Mouse (Mus musculus) MEL (cell line): ENCODE data around the gene Ap1s3. TPM values are rescaled to one million over a fixed set of nuclear protein-coding genes. Genes with fewer than 3 reads are reported as not detected.

ENCODE experiments used
- DNase-seq: peaks from one replicate; pipeline ENCODE4 v3.0.0; 2011; ENCODE audit warnings: low read depth, low spot score
- H3K27ac ChIP-seq: 2 replicates; pipeline ENCODE4 v1.5.1; 2012; ENCODE audit warnings: low read depth, mild to moderate bottlenecking, control low read depth, low read length, moderate library complexity; ENCODE audit not compliant: control insufficient read depth
- H3K27me3 ChIP-seq, 2 experiments: fragments of 150-350 bp in 1 of 2; sonication (generic) in 1 of 2; 2 replicates each; pipeline ENCODE4 v1.6.1; 2012; ENCODE audit warnings: low read length in 2 of 2, mild to moderate bottlenecking in 2 of 2, improper control_type of control experiment in 1 of 2, moderate library complexity in 1 of 2; ENCODE audit not compliant: insufficient read depth in 2 of 2, control insufficient read depth in 1 of 2
- H3K36me3 ChIP-seq, 2 experiments: 2 replicates each; pipeline ENCODE4 v1.6.1; 2012 to 2014; ENCODE audit warnings: low read length in 2 of 2, improper control_type of control experiment in 1 of 2, inconsistent platforms in 1 of 2, mild to moderate bottlenecking in 1 of 2; ENCODE audit not compliant: insufficient read depth in 2 of 2, control insufficient read depth in 1 of 2
- H3K4me1 ChIP-seq, 2 experiments: fragments of 150-350 bp in 1 of 2; sonication (generic) in 1 of 2; 2 replicates each; pipeline ENCODE4 v1.6.1; 2012; ENCODE audit warnings: low read length in 2 of 2, improper control_type of control experiment in 1 of 2, mild to moderate bottlenecking in 1 of 2; ENCODE audit not compliant: insufficient read depth in 2 of 2, control insufficient read depth in 1 of 2
- H3K4me3 ChIP-seq, 2 experiments: fragments of 150-350 bp in 1 of 2; sonication (generic) in 1 of 2; 2 replicates each; pipeline ENCODE4 v1.5.1; 2012; ENCODE audit warnings: low read depth in 2 of 2, low read length in 2 of 2, mild to moderate bottlenecking in 2 of 2, moderate library complexity in 2 of 2, control low read depth in 1 of 2, improper control_type of control experiment in 1 of 2; ENCODE audit not compliant: control insufficient read depth in 1 of 2, insufficient read depth in 1 of 2
- H3K79me2 ChIP-seq: 2 replicates; pipeline ENCODE4 v1.6.1; 2012; ENCODE audit warnings: mild to moderate bottlenecking, low read length, moderate library complexity; ENCODE audit not compliant: control insufficient read depth, poor library complexity, insufficient read depth
- H3K9ac ChIP-seq: 2 replicates; pipeline ENCODE4 v1.6.1; 2012; ENCODE audit warnings: low read depth, mild to moderate bottlenecking, control low read depth, low read length, moderate library complexity; ENCODE audit not compliant: control insufficient read depth, poor library complexity, severe bottlenecking
- H3K9me3 ChIP-seq: fragments of 150-350 bp; sonication (generic); replicated peaks from 2 replicates; pipeline ENCODE4 v1.6.1; 2012; ENCODE audit warnings: mild to moderate bottlenecking, low read length, improper control_type of control experiment, moderate library complexity; ENCODE audit not compliant: insufficient read depth
- BHLHE40 ChIP-seq: IDR thresholded peaks from 2 replicates; pipeline ENCODE4 v1.6.1; 2012; ENCODE audit warnings: low read depth, mild to moderate bottlenecking, inconsistent platforms, low read length, improper control_type of control experiment, borderline replicate concordance
- CHD2 ChIP-seq: IDR thresholded peaks from 2 replicates; pipeline ENCODE4 v1.6.1; 2011; ENCODE audit warnings: low read length, improper control_type of control experiment
- E2F4 ChIP-seq: IDR thresholded peaks from 2 replicates; pipeline ENCODE4 v1.6.1; 2011; ENCODE audit warnings: low read depth, low read length, improper control_type of control experiment, borderline replicate concordance
- GATA1 ChIP-seq: IDR thresholded peaks from 2 replicates; pipeline ENCODE4 v1.6.1; 2011; ENCODE audit warnings: low read depth, low read length, improper control_type of control experiment
- MAFK ChIP-seq: IDR thresholded peaks from 2 replicates; pipeline ENCODE4 v1.6.1; 2011; ENCODE audit warnings: low read depth, mild to moderate bottlenecking, low read length, improper control_type of control experiment, borderline replicate concordance
- MAX ChIP-seq: IDR thresholded peaks from 2 replicates; pipeline ENCODE4 v1.6.1; 2011; ENCODE audit warnings: low read length, improper control_type of control experiment
- MEF2A ChIP-seq: IDR thresholded peaks from 2 replicates; pipeline ENCODE4 v1.6.1; 2014; ENCODE audit warnings: low read depth, mild to moderate bottlenecking, inconsistent platforms, low read length, improper control_type of control experiment; ENCODE audit not compliant: poor library complexity, insufficient replicate concordance, severe bottlenecking; ENCODE audit errors: extremely low read depth
- MYB ChIP-seq: IDR thresholded peaks from 2 replicates; pipeline ENCODE4 v1.6.1; 2011; ENCODE audit warnings: mild to moderate bottlenecking, low read depth, low read length, improper control_type of control experiment
- MYC ChIP-seq: IDR thresholded peaks from 2 replicates; pipeline ENCODE4 v1.6.1; 2011; ENCODE audit warnings: low read depth, mild to moderate bottlenecking, low read length, improper control_type of control experiment, moderate library complexity
- POLR2A ChIP-seq, 2 experiments: IDR thresholded peaks; 2 replicates each; pipeline ENCODE4 v1.6.1; 2011 to 2012; ENCODE audit warnings: low read length in 2 of 2, mild to moderate bottlenecking in 2 of 2, control low read depth in 1 of 2, improper control_type of control experiment in 1 of 2, low read depth in 1 of 2, moderate library complexity in 1 of 2; ENCODE audit not compliant: control insufficient read depth in 1 of 2, insufficient read depth in 1 of 2, poor library complexity in 1 of 2
- RAD21 ChIP-seq: IDR thresholded peaks from 2 replicates; pipeline ENCODE4 v1.6.1; 2011; ENCODE audit warnings: mild to moderate bottlenecking, low read depth, low read length, improper control_type of control experiment
- RCOR1 ChIP-seq: IDR thresholded peaks from 2 replicates; pipeline ENCODE4 v1.6.1; 2012; ENCODE audit warnings: low read depth, mild to moderate bottlenecking, inconsistent platforms, low read length, improper control_type of control experiment
- SMC3 ChIP-seq: IDR thresholded peaks from 2 replicates; pipeline ENCODE4 v1.6.1; 2011; ENCODE audit warnings: low read depth, low read length, improper control_type of control experiment
- TAL1 ChIP-seq: IDR thresholded peaks from 2 replicates; pipeline ENCODE4 v1.6.1; 2012; ENCODE audit warnings: mild to moderate bottlenecking, inconsistent platforms, low read length, moderate library complexity, mixed read lengths
- TBP ChIP-seq: IDR thresholded peaks from 2 replicates; pipeline ENCODE4 v1.8.0; 2011; ENCODE audit warnings: low read depth, low read length, improper control_type of control experiment
- TCF12 ChIP-seq: IDR thresholded peaks from 2 replicates; pipeline ENCODE4 v1.6.1; 2014; ENCODE audit warnings: low read depth, mild to moderate bottlenecking, inconsistent platforms, low read length, improper control_type of control experiment, moderate library complexity
- ZC3H11A ChIP-seq: IDR thresholded peaks from 2 replicates; pipeline ENCODE4 v1.6.1; 2012; ENCODE audit warnings: low read depth, mild to moderate bottlenecking, inconsistent platforms, low read length, improper control_type of control experiment
- ZMIZ1 ChIP-seq: IDR thresholded peaks from 2 replicates; pipeline ENCODE4 v1.6.1; 2012; ENCODE audit warnings: low read depth, mild to moderate bottlenecking, inconsistent platforms, low read length, improper control_type of control experiment, moderate library complexity
- ZNF384 ChIP-seq: IDR thresholded peaks from 2 replicates; pipeline ENCODE4 v1.6.1; 2012; ENCODE audit warnings: low read depth, mild to moderate bottlenecking, inconsistent platforms, low read length, improper control_type of control experiment
- polyA plus RNA-seq, 2 experiments: library from polyadenylated mRNA; stranded (reverse) in 1 of 2; unstranded in 1 of 2; fragments of >175 nt in 1 of 2; fragments of >200 nt in 1 of 2; gene quantifications; 2 replicates each; pipeline versions ENCODE4 v1.2.1 to v1.2.4; 2012; ENCODE audit warnings: low replicate concordance in 2 of 2, low read depth in 1 of 2; ENCODE audit not compliant: insufficient read length in 2 of 2, insufficient read depth in 1 of 2, missing spikeins in 1 of 2
- total RNA-seq: library from RNA; depleted of rRNA; stranded (reverse); fragments of 300-350 nt; gene quantifications from 2 replicates; pipeline ENCODE4 v1.2.3, GENCODE M21; 2012

Ap1s3 gene
- total and polyA plus RNA-seq, 3 experiments, result 4.3 to 50.6 (median 19.0) TPM

- Histone ChIP-seq H3K27me3 (0 out of 4 replicates have a peak, but pooled peaks cover 0 to 1% of the 10 kb centered on the region in 2 experiments), H3K9ac (no peak overlapping the region), H3K27ac (no peak overlapping the region), H3K36me3 (no peaks in the 10 kb centered on the region), H3K9me3 (no peaks in the 10 kb centered on the region), H3K4me3 (no peak overlapping the region), H3K79me2 (no peaks in the 10 kb centered on the region), H3K4me1 (no peaks in the 10 kb centered on the region)
- no peak for DNase-seq
- no peak for TF ChIP-seq CHD2
- TF ChIP-seq TAL1, result no peak
- no peak for TF ChIP-seq MYB
- TF ChIP-seq RCOR1, result no peak
- no peak for TF ChIP-seq ZNF384
- TF ChIP-seq SMC3, result no peak
- no peak for TF ChIP-seq TBP
- TF ChIP-seq MAFK, result no peak
- no peak for TF ChIP-seq MYC
- no peak for TF ChIP-seq BHLHE40
- TF ChIP-seq RAD21, result no peak
- no peak for TF ChIP-seq ZC3H11A
- no peak for TF ChIP-seq E2F4
- no peak for TF ChIP-seq MAX
- no peak for TF ChIP-seq GATA1
These were observed 94.4 kb downstream of the Ap1s3 start for GRCm38 (mm10) chr1:79577357-79577756.

DNA sequence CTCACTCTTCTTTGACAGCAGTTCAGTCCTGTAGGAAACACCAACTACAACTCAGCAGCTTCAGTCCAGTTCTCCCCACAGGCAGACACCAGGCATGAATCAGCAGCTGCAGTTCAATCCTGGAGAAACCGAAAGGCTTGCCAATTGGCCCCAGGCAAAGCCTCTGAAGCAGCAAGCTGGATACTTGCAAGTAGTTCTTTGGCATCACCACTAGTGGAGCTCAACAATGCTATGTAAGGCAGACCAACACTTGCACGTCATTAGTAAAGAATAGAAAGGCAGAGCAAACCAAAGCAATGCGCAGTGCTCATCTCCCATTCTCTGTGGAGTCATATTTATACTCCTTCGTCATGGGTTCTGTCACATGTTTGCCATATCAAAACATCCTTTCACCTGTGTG, 99.9 kb downstream of the Ap1s3 start:
- TF ChIP-seq ZMIZ1 (no peak), TCF12 (no peak), SMC3 (no peak), MEF2A (no peak), TAL1 (no peak), POLR2A (IDR thresholded peaks at IDR 0.05; ENCODE audit: control insufficient read depth in 1 of 2, insufficient read depth in 1 of 2, low read depth in 1 of 2, low read length in 2 of 2, poor library complexity in 1 of 2) (no peak)
- no peaks in the 10 kb centered on the region for H3K4me1 ChIP-seq
- DNase-seq, result no peak
- no peak overlapping the region for H3K9ac ChIP-seq
- no peaks in the 10 kb centered on the region for H3K9me3 ChIP-seq
- H3K4me3 ChIP-seq, result no peak overlapping the region
- no peak overlapping the region for H3K27ac ChIP-seq
- no peaks in the 10 kb centered on the region for H3K36me3 ChIP-seq
- H3K27me3 ChIP-seq, result 0 out of 4 replicates have a peak, but pooled peaks cover 0 to 1% of the 10 kb centered on the region in 2 experiments
- H3K79me2 ChIP-seq, result no peaks in the 10 kb centered on the region
